Mouse (Mus musculus): ENCODE measurements around the gene Mical3.

Gene Mical3

DNA sequence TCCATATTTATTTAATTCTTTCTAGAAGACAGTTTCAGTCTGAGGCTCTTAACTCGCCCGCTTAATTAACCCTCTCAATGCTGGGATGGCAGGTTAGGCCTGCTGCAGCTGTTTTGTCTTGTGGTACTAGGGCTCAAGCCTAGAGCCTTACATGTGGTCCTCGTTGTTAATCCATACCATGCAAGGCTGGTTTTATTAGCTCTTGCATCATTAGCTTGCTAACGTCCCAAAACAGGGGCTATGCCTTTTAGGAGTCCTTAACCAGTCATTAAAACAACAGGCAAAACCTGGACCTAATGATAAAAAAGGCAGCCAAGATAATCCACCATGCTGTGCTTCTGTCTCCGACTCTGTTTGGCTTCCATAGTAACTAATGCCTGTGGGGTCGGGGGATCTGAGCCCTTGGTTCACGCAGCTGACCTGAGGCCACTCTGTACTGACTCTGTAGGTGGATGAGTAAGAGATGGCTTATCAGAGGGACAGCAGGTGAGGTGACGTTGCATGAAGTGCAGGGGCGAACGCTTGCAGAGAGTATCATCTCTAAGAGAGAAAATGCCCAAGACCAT lies 104.7 kb downstream of the Mical3 start:
- in situ Hi-C loops (cut with MboI; ENCODE audit: low sequenced_read_pairs), result no loop called here

DNA sequence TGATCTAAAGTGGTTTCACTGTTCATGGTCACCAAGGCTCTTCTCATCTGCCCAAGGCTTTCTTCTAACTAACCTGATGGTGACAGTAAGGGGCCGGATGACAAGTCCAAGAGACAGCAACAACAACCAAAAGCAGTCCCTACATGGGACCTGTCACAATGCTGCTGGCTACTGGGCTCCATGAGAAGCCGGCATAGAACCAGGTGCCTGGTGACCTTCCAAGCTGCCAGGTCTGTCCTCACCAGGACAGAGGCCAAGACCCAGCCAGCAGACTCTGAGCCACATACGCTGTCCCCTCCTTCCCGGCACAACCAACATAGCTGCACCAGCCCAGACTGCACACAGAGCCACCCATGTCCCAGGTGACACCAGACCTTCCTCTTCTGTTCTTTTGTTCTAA lies 112.7 kb downstream of the Mical3 start:
- in situ Hi-C loops (cut with MboI; ENCODE audit: low sequenced_read_pairs), result no loop called here

DNA sequence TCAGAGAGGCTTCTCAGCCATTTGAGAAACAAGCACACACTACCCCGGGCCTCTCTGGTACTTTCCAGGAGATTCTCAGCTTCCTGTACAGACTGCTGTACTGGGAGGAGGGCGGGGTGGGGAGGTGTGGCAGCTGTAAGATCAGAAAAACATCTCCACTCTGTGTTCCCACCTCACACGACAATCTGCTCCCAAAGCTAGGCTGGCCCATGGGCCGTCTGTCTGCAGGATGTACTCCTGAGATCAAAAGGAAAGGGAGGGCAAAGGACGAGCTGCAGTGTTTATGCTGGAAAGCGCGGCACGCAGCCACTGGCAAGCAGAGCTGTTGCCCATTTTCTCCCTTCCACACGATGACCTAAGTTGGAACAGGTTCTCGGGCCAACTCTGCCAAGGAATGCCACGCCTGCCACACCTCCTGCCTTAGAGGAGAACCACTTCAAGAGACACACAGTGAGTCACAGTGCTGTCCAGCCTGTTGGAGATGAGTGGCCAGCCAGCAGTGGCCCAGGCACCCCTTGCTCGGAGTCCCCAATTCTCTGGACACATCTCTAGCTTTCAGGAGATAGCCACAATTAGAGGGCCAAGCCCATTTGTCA lies 113.3 kb downstream of the Mical3 start:
- in situ Hi-C loops (cut with MboI; ENCODE audit: low sequenced_read_pairs), result no loop called here

DNA sequence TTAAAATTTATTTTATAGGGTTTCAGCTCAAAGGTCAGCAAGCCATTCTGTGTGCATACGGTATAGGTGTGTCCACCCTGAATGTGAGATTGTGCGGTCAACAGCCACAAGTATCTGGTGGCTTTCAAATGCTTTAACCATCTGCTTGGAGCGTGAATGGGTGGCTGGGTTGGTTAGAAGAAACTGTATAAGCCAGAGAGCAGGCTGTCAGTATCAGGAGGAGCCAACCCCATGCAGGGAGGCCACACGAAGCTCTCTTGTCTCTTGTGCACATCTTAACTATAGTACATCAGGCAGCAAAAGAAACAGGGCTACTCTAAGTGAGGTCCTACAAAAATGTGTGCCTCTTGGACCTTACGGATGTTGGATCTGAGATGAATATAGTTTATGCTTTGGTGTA lies 114.7 kb downstream of the Mical3 start:
- in situ Hi-C loops (cut with MboI; ENCODE audit: low sequenced_read_pairs), result no loop called here

DNA sequence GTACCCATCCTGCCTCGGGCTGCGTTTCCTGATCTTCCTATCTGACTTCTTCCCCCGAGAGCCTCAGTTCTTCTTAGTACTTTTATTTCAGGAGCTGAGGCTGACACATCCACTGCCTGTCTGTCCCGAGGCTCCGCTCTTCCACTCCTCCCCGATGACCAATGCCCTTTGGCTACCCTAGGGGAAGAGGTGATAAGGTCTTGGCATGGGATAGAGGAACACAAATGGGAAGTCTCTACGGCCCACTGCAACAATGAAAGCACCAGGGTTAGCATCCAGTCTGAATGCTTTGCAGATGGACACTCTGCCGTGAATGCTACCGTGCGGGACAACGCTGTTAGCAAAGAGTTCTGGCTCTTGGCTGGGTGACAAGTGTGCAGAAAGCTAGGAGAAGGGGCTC lies 116.5 kb downstream of the Mical3 start:
- in situ Hi-C loops (cut with MboI; ENCODE audit: low sequenced_read_pairs), result no loop called here

DNA sequence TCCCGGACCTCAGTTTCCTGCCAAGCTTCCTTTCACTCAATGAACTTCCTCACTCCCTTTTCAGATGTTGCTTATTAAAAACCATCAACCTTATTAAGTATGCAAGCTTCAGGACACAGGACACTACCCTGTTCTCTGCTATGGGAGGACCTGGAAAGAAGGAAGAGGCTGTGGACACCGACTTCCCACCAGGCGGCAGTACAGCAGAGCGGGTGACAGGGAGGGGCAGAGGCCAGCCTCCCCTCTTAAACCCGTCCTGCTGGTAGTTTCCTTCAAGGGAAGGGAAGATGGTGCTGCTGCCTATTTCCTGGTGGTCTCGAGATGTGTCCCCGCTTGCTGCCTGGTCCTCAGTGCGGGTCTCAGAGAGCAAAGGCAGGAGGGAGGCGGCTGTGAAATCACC lies 117.0 kb downstream of the Mical3 start:
- in situ Hi-C loops (cut with MboI; ENCODE audit: low sequenced_read_pairs), result no loop called here

DNA sequence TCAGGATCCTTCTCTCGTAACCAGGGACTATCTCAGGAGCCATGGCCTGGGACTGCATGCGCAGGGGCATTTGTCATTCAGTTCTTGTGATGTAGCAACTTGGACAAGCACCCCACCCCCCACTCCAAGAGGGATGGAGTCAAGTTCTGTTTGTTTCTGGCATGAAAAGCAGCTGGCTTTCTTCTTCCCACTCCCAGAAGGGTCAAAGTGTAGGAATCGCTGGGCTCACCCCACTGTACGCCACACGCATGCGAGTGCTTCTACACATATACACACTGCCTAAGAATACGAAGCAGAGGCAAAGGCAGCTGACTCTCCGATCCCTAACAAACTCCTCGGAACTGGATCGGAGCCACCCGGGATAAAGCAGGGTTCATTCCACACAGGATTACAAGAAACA lies 119.1 kb downstream of the Mical3 start:
- in situ Hi-C loops (cut with MboI; ENCODE audit: low sequenced_read_pairs), result no loop called here

DNA sequence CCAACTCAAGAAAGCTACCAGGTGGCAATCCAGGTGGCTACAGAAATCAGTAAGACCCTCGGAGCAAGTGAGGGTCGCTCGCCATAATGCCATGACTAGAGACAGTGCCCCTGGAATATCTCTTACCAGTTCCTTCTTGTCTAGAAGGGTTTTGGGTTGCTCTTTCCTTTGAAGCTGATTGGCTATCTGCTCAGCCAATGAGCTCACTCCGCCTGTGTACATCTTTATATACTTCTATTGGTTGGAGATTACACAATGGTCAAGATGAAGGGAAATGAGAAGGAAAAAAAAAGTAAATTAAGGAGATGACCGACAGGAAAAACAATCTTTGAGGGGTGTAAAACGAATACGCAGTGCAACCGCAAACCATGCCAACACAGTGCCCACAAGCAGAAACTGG lies 121.1 kb downstream of the Mical3 start:
- in situ Hi-C loops (cut with MboI; ENCODE audit: low sequenced_read_pairs), result no loop called here

DNA sequence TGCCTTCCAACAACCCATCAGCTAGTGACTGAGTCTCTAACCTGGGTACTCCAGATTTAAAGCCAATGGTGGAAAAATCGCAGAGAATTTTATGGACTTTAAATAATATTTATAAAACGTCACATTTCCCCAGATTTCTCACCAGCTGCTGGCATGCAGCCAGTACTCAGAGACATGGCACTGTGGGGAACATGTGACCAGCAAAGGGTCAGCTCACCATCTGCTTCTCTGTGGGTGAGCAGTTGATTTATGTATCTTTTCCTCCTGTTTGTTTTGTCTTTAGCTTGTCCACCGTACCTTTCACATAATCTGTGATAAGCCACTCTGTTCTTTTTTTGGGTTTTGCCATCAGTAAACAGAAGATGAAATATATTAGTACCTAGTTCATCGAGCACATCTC lies 125.8 kb downstream of the Mical3 start:
- in situ Hi-C loops (cut with MboI; ENCODE audit: low sequenced_read_pairs), result no loop called here

DNA sequence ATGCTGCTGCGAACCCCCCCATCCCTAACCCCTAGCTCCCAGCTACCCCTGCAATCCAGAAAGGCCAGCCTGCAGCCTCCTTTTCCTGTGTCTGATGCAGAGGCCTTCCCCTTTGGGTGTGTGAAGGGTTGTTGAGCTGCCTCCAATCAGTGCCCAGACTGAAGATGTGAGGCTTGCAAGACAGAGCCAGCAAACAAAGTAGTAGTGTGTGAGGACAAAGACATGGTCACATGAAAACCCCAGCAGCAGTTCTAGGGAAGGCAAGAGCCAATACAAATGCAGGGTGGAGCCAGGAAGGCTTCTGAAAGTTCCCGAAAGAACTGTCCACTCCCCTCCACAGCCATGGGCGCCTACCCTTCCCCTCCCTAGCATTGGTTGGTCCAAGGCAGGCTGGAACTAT lies 127.8 kb downstream of the Mical3 start:
- in situ Hi-C loops (cut with MboI; ENCODE audit: low sequenced_read_pairs), result no loop called here

DNA sequence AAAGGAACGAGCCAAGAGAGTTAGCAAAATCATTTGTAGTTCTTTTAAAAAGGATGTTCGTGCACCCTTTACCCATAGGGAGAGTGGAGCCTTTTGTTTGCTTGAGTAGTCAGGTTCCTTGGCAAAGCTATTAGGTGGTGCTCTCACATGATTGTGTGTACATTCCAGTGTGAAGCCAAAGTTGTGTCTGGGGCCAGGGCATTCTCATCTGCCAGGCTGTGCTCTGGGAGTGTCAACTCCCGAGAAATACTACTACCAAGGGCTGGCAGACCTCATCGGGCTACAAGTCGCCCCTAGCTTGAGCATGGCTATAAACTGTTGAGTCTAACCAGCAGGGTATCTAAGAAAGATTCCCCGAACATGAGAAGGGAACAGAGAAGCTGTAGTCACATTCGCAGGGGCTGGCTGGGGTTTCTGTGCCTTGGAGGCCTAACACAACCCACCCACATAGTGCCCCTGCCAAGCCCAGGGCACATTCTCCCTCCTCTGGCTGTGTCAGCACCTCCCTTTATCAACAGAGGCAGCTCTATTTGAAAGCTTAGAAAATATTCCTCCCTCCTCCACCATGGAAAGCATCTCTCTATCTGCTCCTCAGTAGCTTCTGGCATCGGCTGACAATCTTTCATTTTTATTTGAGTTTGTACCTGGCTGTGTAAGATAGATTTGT lies 130.8 kb downstream of the Mical3 start:
- in situ Hi-C loops (cut with MboI; ENCODE audit: low sequenced_read_pairs), result loop anchor here (25.0 kb wide), 1 partner anchor 537 kb away; no protein-coding TSS in a partner anchor

DNA sequence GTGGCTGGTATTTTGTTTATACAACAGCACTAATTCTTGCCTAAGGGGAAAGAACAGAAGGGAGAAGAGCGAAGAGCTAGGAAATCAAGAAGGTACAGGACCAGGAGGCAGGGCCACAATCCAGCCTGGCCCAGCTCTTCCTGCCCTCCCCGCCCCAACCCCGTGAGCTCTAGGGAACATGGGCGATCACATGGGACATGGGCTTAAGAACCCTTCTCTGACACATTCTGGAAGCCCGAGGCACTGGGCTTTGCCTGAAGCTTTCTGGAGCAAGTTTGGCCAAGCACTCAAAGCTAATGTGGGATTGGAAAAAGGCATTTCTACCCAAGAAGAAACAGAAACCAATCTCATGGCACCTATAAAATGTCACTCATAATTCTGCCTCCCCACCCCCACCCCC lies 131.7 kb downstream of the Mical3 start:
- in situ Hi-C loops (cut with MboI; ENCODE audit: low sequenced_read_pairs), result loop anchor here (25.0 kb wide), 1 partner anchor 538 kb away; no protein-coding TSS in a partner anchor

DNA sequence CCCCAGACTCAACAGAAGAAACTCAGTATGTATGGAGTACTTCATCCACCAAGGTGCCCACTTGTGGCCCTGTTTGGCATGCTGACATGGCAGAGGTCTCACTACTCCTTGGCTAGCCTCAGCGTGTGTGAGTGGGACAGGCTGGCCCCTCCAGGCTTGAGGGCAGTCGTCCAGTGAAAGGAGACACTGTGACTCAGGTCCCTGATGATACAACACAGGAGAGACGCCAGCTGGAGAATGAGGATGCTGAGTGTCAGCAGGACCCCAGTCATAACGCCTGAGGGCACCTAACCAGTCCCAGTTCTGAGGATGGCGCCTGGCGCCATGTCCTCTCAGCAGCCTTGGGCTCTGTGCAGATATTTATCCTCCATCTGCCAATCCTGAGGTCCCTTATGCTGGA lies 134.2 kb downstream of the Mical3 start:
- in situ Hi-C loops (cut with MboI; ENCODE audit: low sequenced_read_pairs), result loop anchor here (25.0 kb wide), 1 partner anchor 541 kb away; no protein-coding TSS in a partner anchor

DNA sequence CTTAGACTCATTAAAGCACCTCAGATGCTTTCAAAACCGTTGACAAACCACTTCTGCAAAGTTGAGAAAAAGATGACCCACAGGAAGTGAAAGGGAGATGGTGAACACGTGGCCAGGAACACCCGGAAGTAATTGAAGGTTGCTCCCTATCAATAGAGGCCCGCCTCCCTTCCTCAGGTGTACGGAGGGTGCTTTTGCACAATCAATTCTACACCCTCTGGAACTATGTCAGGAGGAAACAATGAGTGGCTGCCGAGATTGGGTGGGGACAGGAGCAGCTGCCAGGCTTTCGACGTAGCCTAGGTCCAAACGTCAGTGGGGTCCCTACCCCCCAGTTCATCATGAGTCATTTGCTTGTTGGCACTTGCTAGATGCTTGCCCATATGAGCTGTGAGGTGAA lies 135.3 kb downstream of the Mical3 start:
- in situ Hi-C loops (cut with MboI; ENCODE audit: low sequenced_read_pairs), result loop anchor here (25.0 kb wide), 1 partner anchor 542 kb away; no protein-coding TSS in a partner anchor

DNA sequence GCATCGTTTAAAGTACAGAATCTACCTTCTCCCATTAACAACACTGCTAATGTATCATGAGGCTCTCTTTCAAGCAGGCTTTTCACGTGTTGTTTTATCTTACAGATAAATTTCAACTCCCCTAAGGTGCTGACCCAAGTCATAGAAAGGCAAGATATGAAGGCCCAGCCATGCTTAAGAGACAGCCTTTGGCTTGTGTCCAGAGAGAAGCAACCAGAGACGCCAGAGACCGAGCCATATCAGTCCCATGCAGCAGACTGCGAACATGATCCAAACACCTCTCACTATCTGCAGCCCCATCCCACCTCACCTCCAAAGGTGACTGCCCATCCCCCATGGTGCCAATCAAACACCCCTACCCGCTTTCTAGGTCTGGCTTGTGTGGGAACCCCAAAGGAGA lies 138.9 kb downstream of the Mical3 start:
- in situ Hi-C loops (cut with MboI; ENCODE audit: low sequenced_read_pairs), result loop anchor here (25.0 kb wide), 1 partner anchor 545 kb away; no protein-coding TSS in a partner anchor

DNA sequence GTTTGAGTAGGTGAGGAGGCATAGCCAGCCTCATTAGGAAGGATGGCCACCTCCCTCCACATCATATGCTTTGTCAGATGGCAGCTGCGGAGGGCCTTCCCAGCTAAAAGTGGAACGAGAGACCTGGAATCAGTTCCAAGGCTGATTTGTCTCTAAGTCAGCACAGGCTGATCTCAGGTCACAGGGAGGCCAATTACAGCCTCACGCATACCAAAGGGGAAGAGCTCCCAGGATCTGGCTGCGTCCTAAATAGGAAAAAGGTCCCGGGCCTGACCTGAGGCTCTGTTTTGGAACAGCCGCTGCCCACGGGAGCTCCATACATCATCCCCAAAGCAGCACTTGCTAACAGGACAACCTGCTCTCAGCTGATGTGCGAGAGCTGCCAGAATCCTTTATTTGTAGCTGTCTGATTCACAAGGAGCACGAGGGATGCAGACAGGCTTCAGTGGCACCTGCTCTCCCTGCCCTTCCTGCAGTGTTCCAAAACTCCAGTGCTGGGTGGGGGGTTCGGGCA lies 143.2 kb downstream of the Mical3 start:
- in situ Hi-C loops (cut with MboI; ENCODE audit: low sequenced_read_pairs), result loop anchor here (25.0 kb wide), 1 partner anchor 550 kb away; no protein-coding TSS in a partner anchor

DNA sequence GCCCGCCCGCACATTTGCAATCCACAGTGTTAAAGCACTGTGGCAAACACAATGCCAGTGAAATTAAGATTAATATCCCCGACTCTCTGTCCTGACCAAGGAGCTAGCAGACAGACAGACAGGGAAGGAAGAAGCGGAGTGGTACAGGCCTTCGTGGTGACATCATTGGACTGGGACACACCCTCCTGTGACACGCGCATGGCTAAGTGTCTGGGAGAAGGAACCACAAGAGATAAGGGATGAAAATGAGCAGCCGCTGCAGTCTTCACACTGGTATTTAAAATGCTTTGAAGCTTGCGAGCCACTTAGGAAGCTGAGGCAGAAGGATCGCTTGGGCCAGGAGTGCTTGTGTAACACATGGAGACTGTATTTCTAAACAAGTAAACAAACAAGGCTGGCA lies 143.6 kb downstream of the Mical3 start:
- in situ Hi-C loops (cut with MboI; ENCODE audit: low sequenced_read_pairs), result loop anchor here (25.0 kb wide), 1 partner anchor 550 kb away; no protein-coding TSS in a partner anchor

DNA sequence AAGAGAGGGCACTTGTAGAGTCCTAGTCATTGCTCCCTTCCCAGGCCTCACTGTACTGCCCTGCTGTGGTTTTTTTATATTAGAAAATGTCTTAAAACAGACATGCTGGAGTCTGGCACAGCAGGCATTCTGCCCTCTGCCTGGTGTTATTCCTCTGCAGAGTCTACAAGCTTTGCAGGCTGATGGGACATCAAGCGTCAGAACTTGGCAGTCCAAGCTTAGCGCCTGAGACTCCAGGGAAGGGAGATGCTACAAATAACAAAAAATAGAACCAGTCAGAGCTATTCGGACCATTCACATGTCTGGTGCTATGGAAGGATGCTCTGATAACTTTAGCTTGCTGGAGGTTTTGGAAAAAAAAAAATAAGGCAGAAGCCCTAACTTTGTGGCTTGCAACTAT lies 144.6 kb downstream of the Mical3 start:
- in situ Hi-C loops (cut with MboI; ENCODE audit: low sequenced_read_pairs), result loop anchor here (25.0 kb wide), 1 partner anchor 551 kb away; no protein-coding TSS in a partner anchor

DNA sequence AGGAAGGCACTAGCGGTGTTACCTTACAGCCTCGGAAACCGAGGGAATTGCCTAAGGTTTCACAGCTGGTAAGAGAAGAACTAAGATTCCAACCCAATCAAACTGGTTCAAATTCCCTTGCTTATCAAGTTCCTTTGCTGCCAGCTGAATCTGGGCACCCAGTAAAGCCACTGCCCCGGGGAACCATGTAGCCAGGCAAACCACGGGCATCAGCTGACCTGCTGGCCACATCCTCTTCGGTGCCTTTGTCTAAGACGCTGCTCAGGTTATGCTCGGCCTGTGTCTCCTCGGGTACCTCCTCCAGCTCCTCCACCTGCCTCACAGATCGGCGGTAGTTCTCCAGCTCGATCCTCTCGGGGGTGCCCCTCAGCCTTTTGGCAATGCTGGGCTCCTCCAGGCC lies 148.5 kb downstream of the Mical3 start:
- in situ Hi-C loops (cut with MboI; ENCODE audit: low sequenced_read_pairs), result loop anchor here (25.0 kb wide), 1 partner anchor 555 kb away; no protein-coding TSS in a partner anchor

DNA sequence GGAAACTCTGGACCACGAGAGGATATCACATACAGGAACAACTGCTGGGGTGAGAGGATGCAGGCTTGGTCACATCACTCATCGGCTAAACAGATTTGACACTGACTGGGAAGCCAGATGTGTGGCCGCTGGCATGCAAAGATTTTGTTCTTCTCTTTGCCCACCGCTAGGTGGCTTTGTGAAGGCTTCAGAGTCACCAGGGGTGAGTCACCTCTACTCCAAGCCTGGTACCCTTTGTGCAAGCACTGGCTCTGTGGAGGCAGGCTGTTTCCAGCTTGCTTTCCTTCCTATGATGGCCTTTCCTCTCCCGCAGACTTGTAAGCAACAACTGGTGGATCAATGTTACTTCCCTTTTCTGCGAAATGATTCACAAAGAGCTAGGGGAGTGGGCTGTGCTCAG lies 149.3 kb downstream of the Mical3 start:
- in situ Hi-C loops (cut with MboI; ENCODE audit: low sequenced_read_pairs), result loop anchor here (25.0 kb wide), 1 partner anchor 556 kb away; no protein-coding TSS in a partner anchor

DNA sequence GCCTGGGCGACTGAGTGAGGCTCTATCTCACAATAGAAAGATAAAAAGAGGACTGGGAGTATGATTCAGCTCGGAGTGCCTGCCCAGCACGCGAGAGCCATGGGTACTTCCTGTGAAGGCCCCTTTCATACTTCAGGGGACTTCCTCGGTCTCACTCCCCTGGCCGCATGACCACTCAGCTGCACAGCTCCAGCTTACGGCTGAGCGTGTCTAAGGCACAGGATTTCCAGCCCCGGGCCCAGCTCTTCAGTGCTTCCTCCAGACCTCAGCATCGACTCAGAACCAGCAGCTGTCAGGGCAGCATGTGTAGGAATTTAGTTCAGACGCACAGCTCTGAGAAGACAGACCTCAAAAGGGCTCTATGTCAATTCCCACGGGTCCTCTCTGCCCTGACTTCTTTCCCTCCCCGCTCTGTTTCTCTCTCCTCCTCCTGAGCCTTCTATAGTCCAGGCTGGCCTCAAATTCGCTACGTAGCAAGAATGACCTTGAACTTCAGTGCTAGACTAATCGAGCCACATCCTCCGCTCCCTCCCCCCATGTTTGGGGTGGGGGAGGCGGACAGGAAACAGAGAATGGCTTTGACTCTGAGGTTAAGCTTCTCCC lies 152.7 kb downstream of the Mical3 start:
- in situ Hi-C loops (cut with MboI; ENCODE audit: low sequenced_read_pairs), result loop anchor here (25.0 kb wide), 1 partner anchor 559 kb away; no protein-coding TSS in a partner anchor
